Mouse (Mus musculus) kidney, adult 8-10 months (tissue): ENCODE data around the gene Asphd2.
A peak's percentile ranks its signal among the peaks of the same experiment; 100 is the strongest.
"Not testable (repeated sequence)": the region's sequence is repeated elsewhere in the genome, so short reads cannot be mapped to it uniquely, and the experiment has no call there.

Experiments
- DNase-seq, 2 experiments: peaks; one replicate each; pipeline ENCODE4 v3.0.0; 2022

Asphd2 gene

GRCm38 (mm10) chr5:112394779-112395443, at the start of gene Asphd2:
TSS of gene Asphd2 (minus strand) at chr5:112394866.
- no peak for DNase-seq

- DNase-seq = no peak
Observed at GRCm38 (mm10) chr5:112438535-112438934, 43.9 kb upstream of the Asphd2 start.

GRCm38 (mm10) chr5:112433004-112433403, 38.3 kb upstream of the Asphd2 start:
- DNase-seq = peak; percentile 27 to 78

GRCm38 (mm10) chr5:112432033-112432432, 37.4 kb upstream of the Asphd2 start:
- no peak for DNase-seq

- DNase-seq = no peak
Observed at GRCm38 (mm10) chr5:112431120-112431775, 36.6 kb upstream of the Asphd2 start.

GRCm38 (mm10) chr5:112428944-112429343, 34.3 kb upstream of the Asphd2 start:
- DNase-seq = peak; percentile 11 to 48

GRCm38 (mm10) chr5:112427283-112427682, 32.6 kb upstream of the Asphd2 start:
- peak in 1 of 2 experiments; percentile 57 for DNase-seq

- DNase-seq = no peak
Observed at GRCm38 (mm10) chr5:112426635-112427034, 32.0 kb upstream of the Asphd2 start.

- DNase-seq = no peak
Observed at GRCm38 (mm10) chr5:112419535-112419934, 24.9 kb upstream of the Asphd2 start.

GRCm38 (mm10) chr5:112418023-112418422, 23.4 kb upstream of the Asphd2 start:
- DNase-seq = no peak

- DNase-seq = no peak
Observed at GRCm38 (mm10) chr5:112416673-112417072, 22.0 kb upstream of the Asphd2 start.

GRCm38 (mm10) chr5:112412781-112413180, 18.1 kb upstream of the Asphd2 start:
- not testable (repeated sequence) for DNase-seq

GRCm38 (mm10) chr5:112411514-112412335, 17.1 kb upstream of the Asphd2 start:
- DNase-seq = no peak

- no peak for DNase-seq
Observed at GRCm38 (mm10) chr5:112411072-112411471, 16.4 kb upstream of the Asphd2 start.

GRCm38 (mm10) chr5:112409274-112409673, 14.6 kb upstream of the Asphd2 start:
- no peak for DNase-seq

GRCm38 (mm10) chr5:112406017-112406416, 11.4 kb upstream of the Asphd2 start:
- DNase-seq = no peak

GRCm38 (mm10) chr5:112402437-112402836, 7.8 kb upstream of the Asphd2 start:
- no peak for DNase-seq

- DNase-seq = no peak
Observed at GRCm38 (mm10) chr5:112399284-112399683, 4.6 kb upstream of the Asphd2 start.

GRCm38 (mm10) chr5:112396066-112396465, 1.4 kb upstream of the Asphd2 start:
- DNase-seq = no peak

- DNase-seq = no peak
Observed at GRCm38 (mm10) chr5:112394415-112394763, 277 bp downstream of the Asphd2 start.

- no peak for DNase-seq
Observed at GRCm38 (mm10) chr5:112393741-112394414, 788 bp downstream of the Asphd2 start.

GRCm38 (mm10) chr5:112391676-112392323, 2.9 kb downstream of the Asphd2 start:
- no peak for DNase-seq

- DNase-seq = no peak
Observed at GRCm38 (mm10) chr5:112391002-112391401, 3.7 kb downstream of the Asphd2 start.
